Mouse (Mus musculus): ENCODE results near the gene Sox13.
"Not testable (repeated sequence)": the region's sequence is repeated elsewhere in the genome, so short reads cannot be mapped to it uniquely, and the experiment has no call there.

The Sox13 gene

GRCm38 (mm10) chr1:133367606-133368488 lies 56.3 kb downstream of the Sox13 start:
- in situ Hi-C loops (cut with MboI, MseI), result no loop called here

- in situ Hi-C loops (cut with MboI, MseI), result no loop called here
Measured at GRCm38 (mm10) chr1:133366951-133367605, 57.1 kb downstream of the Sox13 start.

- in situ Hi-C loops (cut with MboI, MseI), result no loop called here
Measured at GRCm38 (mm10) chr1:133364890-133365289, 59.3 kb downstream of the Sox13 start.

- in situ Hi-C loops (cut with MboI, MseI), result no loop called here
Measured at GRCm38 (mm10) chr1:133364022-133364630, 60.1 kb downstream of the Sox13 start.

- in situ Hi-C loops (cut with MboI, MseI), result no loop called here
Measured at GRCm38 (mm10) chr1:133363276-133364021, 60.7 kb downstream of the Sox13 start, which contains the start of gene Etnk2. TSS of gene Etnk2 (plus strand) at chr1:133363572.

- in situ Hi-C loops (cut with MboI, MseI), result no loop called here
Measured at GRCm38 (mm10) chr1:133362103-133362502, 62.1 kb downstream of the Sox13 start.

GRCm38 (mm10) chr1:133361006-133361405 lies 63.2 kb downstream of the Sox13 start:
- in situ Hi-C loops (cut with MboI, MseI), result no loop called here

GRCm38 (mm10) chr1:133356330-133356729 lies 67.8 kb downstream of the Sox13 start:
- in situ Hi-C loops (cut with MboI, MseI), result no loop called here

GRCm38 (mm10) chr1:133355912-133356311 lies 68.3 kb downstream of the Sox13 start:
- in situ Hi-C loops (cut with MboI, MseI), result no loop called here

GRCm38 (mm10) chr1:133355469-133355868 lies 68.7 kb downstream of the Sox13 start:
- in situ Hi-C loops (cut with MboI, MseI), result no loop called here

- in situ Hi-C loops (cut with MboI, MseI), result no loop called here
Measured at GRCm38 (mm10) chr1:133353371-133353809, 70.8 kb downstream of the Sox13 start.

- in situ Hi-C loops (cut with MboI, MseI), result no loop called here
Measured at GRCm38 (mm10) chr1:133351762-133352161, 72.4 kb downstream of the Sox13 start.

GRCm38 (mm10) chr1:133350210-133350609 lies 74.0 kb downstream of the Sox13 start, which contains the start of gene Ren1:
TSS of gene Ren1 (plus strand) at chr1:133350510.
- in situ Hi-C loops (cut with MboI, MseI), result no loop called here

- in situ Hi-C loops (cut with MboI, MseI), result no loop called here
Measured at GRCm38 (mm10) chr1:133347693-133348520, 76.3 kb downstream of the Sox13 start.

- in situ Hi-C loops (cut with MboI, MseI), result no loop called here
Measured at GRCm38 (mm10) chr1:133347226-133347625, 77.0 kb downstream of the Sox13 start.

GRCm38 (mm10) chr1:133346531-133346930 lies 77.6 kb downstream of the Sox13 start:
- in situ Hi-C loops (cut with MboI, MseI), result no loop called here

- in situ Hi-C loops (cut with MboI, MseI), result no loop called here
Measured at GRCm38 (mm10) chr1:133344357-133344756, 79.8 kb downstream of the Sox13 start.

GRCm38 (mm10) chr1:133340403-133340802 lies 83.8 kb downstream of the Sox13 start:
- in situ Hi-C loops (cut with MboI, MseI), result not testable (repeated sequence)

- in situ Hi-C loops (cut with MboI, MseI), result no loop called here
Measured at GRCm38 (mm10) chr1:133333937-133334336, 90.2 kb downstream of the Sox13 start.

- in situ Hi-C loops (cut with MboI, MseI), result no loop called here
Measured at GRCm38 (mm10) chr1:133332656-133333430, 91.3 kb downstream of the Sox13 start.

Measured in regulatory T cell (primary cell).